Mouse (Mus musculus): ENCODE measurements at regions not wholly inside any gene's neighbourhood (a gene's known extent, or its start where the extent isn't known, plus 50 kb on each side); places are given as distances from the start of the nearest gene placed in this dataset.

DNA sequence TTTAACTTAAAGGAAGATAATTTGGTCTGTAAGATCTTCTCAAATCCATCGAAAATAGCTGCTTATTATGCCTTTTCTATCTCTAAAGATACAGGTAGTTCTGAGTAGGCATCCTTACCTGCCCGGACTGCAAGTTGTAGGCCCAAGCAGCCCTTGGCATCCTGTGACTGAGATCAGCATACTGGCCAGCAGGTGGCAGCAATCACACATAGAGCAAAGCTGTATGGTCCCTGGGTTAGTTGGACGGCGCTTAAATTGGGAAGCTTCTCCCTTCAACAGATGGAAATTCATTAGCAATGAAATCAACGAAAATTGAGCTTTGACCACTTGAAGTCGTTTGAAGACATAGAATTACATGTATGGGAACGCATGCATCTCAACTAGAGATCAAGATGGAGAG, 61.0 kb downstream of the Ccng2 start:
- DNase-seq: peak; percentile 64

DNA sequence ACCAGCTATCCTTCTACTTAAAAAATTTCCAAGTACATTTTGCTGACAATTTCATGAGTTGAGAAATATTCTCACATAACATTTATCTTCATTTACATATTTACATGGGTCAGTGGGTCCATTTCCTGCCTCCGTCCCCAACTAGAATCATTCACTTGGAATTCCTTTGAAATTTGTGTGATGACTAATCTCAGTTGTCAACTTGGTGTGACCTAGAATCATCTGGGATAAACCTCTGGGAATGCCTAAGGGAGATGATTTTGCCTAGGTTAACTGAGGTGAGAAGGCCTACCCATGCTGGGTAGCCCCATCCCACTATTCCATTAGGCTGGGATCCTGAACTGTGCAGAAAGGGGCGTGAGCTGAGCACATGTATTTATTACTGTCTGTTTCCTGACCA, 63.8 kb downstream of the Ccng2 start:
- DNase-seq: no peak

DNA sequence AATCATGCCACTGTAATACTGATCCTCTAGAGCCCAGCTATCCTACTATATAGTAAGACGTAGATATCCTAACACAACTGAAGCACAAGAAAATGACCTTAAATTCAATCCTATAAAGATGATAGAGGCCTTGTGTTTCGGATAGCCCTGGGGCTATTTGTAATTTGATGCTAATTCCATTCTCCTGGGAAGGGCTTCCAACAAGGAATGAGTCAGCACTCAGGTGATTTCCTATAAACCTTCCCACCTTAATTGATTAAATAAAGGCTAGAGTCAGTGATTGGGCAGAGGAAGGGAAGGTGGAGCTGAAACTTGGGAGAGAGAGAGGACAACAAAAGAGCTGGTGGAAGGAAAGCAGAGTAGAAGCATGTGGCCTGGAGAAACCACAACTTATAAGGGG, 86.0 kb downstream of the Ccng2 start:
- DNase-seq: no peak
